21 mouse cellular contexts compared by ENCODE assay signal in the genomic region with DNA sequence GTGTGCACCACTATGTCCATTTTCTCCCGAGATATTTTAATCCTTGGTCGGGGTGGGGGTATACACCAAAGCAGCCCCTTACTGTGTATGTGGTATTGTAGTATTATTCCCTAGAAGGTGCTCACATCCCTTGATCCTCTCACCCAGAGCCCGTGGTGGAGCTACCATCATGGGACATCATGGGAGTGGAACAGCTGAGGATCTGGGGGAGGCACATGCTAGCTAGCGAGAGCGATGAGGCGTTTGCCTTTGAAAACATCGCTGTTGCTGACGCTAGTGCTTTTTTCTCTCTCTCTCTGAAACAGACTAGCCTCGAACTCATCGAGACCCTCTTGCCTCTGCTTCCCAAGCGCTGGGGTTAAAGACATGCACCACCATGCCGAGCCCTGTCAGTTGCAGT. TPM values are rescaled to one million over a fixed set of nuclear protein-coding genes. Genes with fewer than 3 reads are reported as not detected.
DNase-seq lines count a peak whose midpoint lies in the region; ATAC-seq and TF ChIP-seq lines count a peak whose summit lies in the region.
"Had no signal": no experiment of that assay in that cellular context is flagged by ENCODE, and none has a peak within 500 bp of the region (broad histone marks: within the 10 kb centered on the region; RNA-seq: fewer than 3 reads in every experiment).

No protein-coding gene starts in this region.

- H3K9ac ChIP-seq in forebrain, embryonic 16.5 days (replicated peaks; ENCODE audit: low read depth, low read length): no peak overlapping the region

- H3K4me3 ChIP-seq in forebrain, embryonic 16.5 days (replicated peaks; ENCODE audit: low read length): no peak overlapping the region
- H3K4me3 ChIP-seq in forebrain, embryonic 10.5 days: no peak overlapping the region
- no peak overlapping the region; the same call in 1 of the 2 replicates for H3K4me3 ChIP-seq in layer of hippocampus, adult 2 months
- H3K4me3 ChIP-seq: embryonic facial prominence, embryonic 10.5 days; heart, embryonic 12.5 days; megakaryocyte, embryonic 14.5 days; neural tube, embryonic 13.5 days had no signal

- no peak for ATAC-seq in forebrain, embryonic 16.5 days
- ATAC-seq: CD4-positive, CD25-positive, alpha-beta regulatory T cell, adult 4 months had no signal

- H3K27ac ChIP-seq in forebrain, embryonic 16.5 days (ENCODE audit: low read length): peak overlapping the region; percentile 82
- no peak overlapping the region for H3K27ac ChIP-seq in forebrain, embryonic 10.5 days
- H3K27ac ChIP-seq in layer of hippocampus, adult 2 months: peak overlapping the region; percentile 99
- H3K27ac ChIP-seq: embryonic facial prominence, embryonic 10.5 days had no signal

- no peak overlapping the region for H3K4me2 ChIP-seq in forebrain, embryonic 16.5 days (ENCODE audit: low read length)
- H3K4me2 ChIP-seq: heart, embryonic 12.5 days; neural tube, embryonic 13.5 days had no signal

- DNase-seq in adrenal gland, postnatal 14 days: peak; percentile 3
- no peak for DNase-seq in adrenal gland, postnatal 10 days
- DNase-seq in forebrain, embryonic 10.5 days (ENCODE audit: extremely low spot score, low spot score): no peak
- peak; percentile 38 to 65 for DNase-seq in layer of hippocampus, adult 2 months (ENCODE audit: low spot score in 2 of 2)
- DNase-seq in layer of hippocampus, adult 9-10 months (ENCODE audit: low spot score): no peak
- peak; percentile 60 to 66 for DNase-seq in right cerebral cortex, adult 2 months (ENCODE audit: low spot score in 2 of 2)
- no peak for DNase-seq in right cerebral cortex, postnatal 10 days (ENCODE audit: low spot score in 2 of 2)
- DNase-seq: thymus, adult 18-20 months had no signal

- TF ChIP-seq CTCF in layer of hippocampus, adult 2 months (conservative IDR thresholded peaks at IDR 0.05): no peak

- H3K27me3 ChIP-seq in forebrain, embryonic 16.5 days (replicated peaks; ENCODE audit: control insufficient read depth, insufficient read depth, low read length): no peaks in the 10 kb centered on the region
- H3K27me3 ChIP-seq in forebrain, embryonic 10.5 days (ENCODE audit: poor library complexity, severe bottlenecking): no peaks in the 10 kb centered on the region
- H3K27me3 ChIP-seq: heart, embryonic 12.5 days; liver, embryonic 15.5 days; neural tube, embryonic 13.5 days had no signal

- H3K36me3 ChIP-seq in forebrain, embryonic 16.5 days (ENCODE audit: control insufficient read depth, insufficient read depth): peaks cover 18% of the 10 kb centered on the region
- H3K36me3 ChIP-seq in forebrain, embryonic 10.5 days (replicated peaks): peaks cover 95% of the 10 kb centered on the region

- no peaks in the 10 kb centered on the region for H3K9me3 ChIP-seq in forebrain, embryonic 16.5 days (ENCODE audit: control insufficient read depth, low read length)
- H3K9me3 ChIP-seq in forebrain, embryonic 10.5 days: no peaks in the 10 kb centered on the region
- H3K9me3 ChIP-seq: embryonic facial prominence, embryonic 10.5 days; G1E; heart, embryonic 12.5 days; liver, embryonic 15.5 days; megakaryocyte, embryonic 14.5 days; neural tube, embryonic 13.5 days had no signal

- H3K4me1 ChIP-seq in forebrain, embryonic 16.5 days (replicated peaks; ENCODE audit: control insufficient read depth, insufficient read depth, low read length): peaks cover 25% of the 10 kb centered on the region
- H3K4me1 ChIP-seq in forebrain, embryonic 10.5 days: peaks cover 40% of the 10 kb centered on the region

- 90% methylated on average over 12 of the region's 12 CpGs for WGBS in forebrain, embryonic 16.5 days
- WGBS in forebrain, embryonic 10.5 days: 89% methylated on average over 12 of the region's 12 CpGs

RNA-seq across cellular contexts. Expression of a gene that starts 0.5 kb away (rescaled TPM):
- 1,539 and 1,562 TPM in 2 replicates for total RNA-seq in adrenal gland, postnatal 14 days (2021)
- 1,000 to 10,000 TPM; 1,543 to 1,818 TPM for total RNA-seq in adrenal gland, postnatal 10 days (2021)
- 2.4 and 2.9 TPM in 2 replicates for polyA plus RNA-seq in forebrain, embryonic 16.5 days (2015; fragmentation: Nextera tagmentation; extraction: Ambion mirVana)
- polyA plus RNA-seq in forebrain, embryonic 10.5 days (2016; fragmentation: Nextera tagmentation; extraction: Ambion mirVana): 0.38 and 0.54 TPM in 2 replicates
- 100 to 1,000 TPM; 142 to 148 TPM for total RNA-seq in layer of hippocampus, adult 2 months (2021)
- total RNA-seq: G1E had no signal
- polyA plus RNA-seq: G1E had no signal

RNA-seq across cellular contexts. Expression of a gene that starts 8.6 kb away (rescaled TPM):
- 177 and 199 TPM in 2 replicates for total RNA-seq in adrenal gland, postnatal 14 days (2021)
- 100 to 1,000 TPM; 178 to 185 TPM for total RNA-seq in adrenal gland, postnatal 10 days (2021)
- 151 and 164 TPM in 2 replicates for polyA plus RNA-seq in forebrain, embryonic 16.5 days (2015; fragmentation: Nextera tagmentation; extraction: Ambion mirVana)
- polyA plus RNA-seq in forebrain, embryonic 10.5 days (2016; fragmentation: Nextera tagmentation; extraction: Ambion mirVana): 140 and 146 TPM in 2 replicates
- 100 to 1,000 TPM; 113 to 125 TPM for total RNA-seq in layer of hippocampus, adult 2 months (2021)

RNA-seq across cellular contexts. Expression of a gene that starts 11.5 kb away (rescaled TPM):
- total RNA-seq in adrenal gland, postnatal 14 days (2021): 17.6 and 18.1 TPM in 2 replicates
- 10 to 100 TPM; 10.9 to 24.6 TPM for total RNA-seq in adrenal gland, postnatal 10 days (2021)
- not detected in 2 replicates for polyA plus RNA-seq in forebrain, embryonic 16.5 days (2015; fragmentation: Nextera tagmentation; extraction: Ambion mirVana)
- polyA plus RNA-seq in forebrain, embryonic 10.5 days (2016; fragmentation: Nextera tagmentation; extraction: Ambion mirVana): not detected in 2 replicates
- total RNA-seq in layer of hippocampus, adult 2 months (2021): 1 to 10 TPM; 3.9 to 7.1 TPM
- total RNA-seq: hindbrain, postnatal 0 days; monocyte, adult 5-6 weeks had no signal
- polyA plus RNA-seq: CD4-positive, CD25-positive, alpha-beta regulatory T cell, adult 4 months; embryonic facial prominence, embryonic 10.5 days; gonadal fat pad, adult 2 months; heart, embryonic 12.5 days; hindbrain, postnatal 0 days; limb, embryonic 11.5 days; liver, embryonic 15.5 days; neural tube, embryonic 13.5 days; stomach, embryonic 14.5 days had no signal

RNA-seq across cellular contexts. Expression of a gene that starts 14.9 kb away (rescaled TPM):
- total RNA-seq in adrenal gland, postnatal 14 days (2021): 40.0 and 57.6 TPM in 2 replicates
- total RNA-seq in adrenal gland, postnatal 10 days (2021): 10 to 100 TPM; 47.1 to 49.6 TPM
- 111 and 116 TPM in 2 replicates for polyA plus RNA-seq in forebrain, embryonic 16.5 days (2015; fragmentation: Nextera tagmentation; extraction: Ambion mirVana)
- polyA plus RNA-seq in forebrain, embryonic 10.5 days (2016; fragmentation: Nextera tagmentation; extraction: Ambion mirVana): 91.5 TPM in 2 replicates
- total RNA-seq in layer of hippocampus, adult 2 months (2021): 100 to 1,000 TPM; 118 to 123 TPM

RNA-seq across cellular contexts. Expression of a gene that starts 46.6 kb away (rescaled TPM):
- 0.70 and 0.75 TPM in 2 replicates for total RNA-seq in adrenal gland, postnatal 14 days (2021)
- total RNA-seq in adrenal gland, postnatal 10 days (2021): 1 to 10 TPM in 1 of 2 experiments, under 1 TPM in 1; 0.75 to 1.5 TPM
- 26.2 and 37.4 TPM in 2 replicates for polyA plus RNA-seq in forebrain, embryonic 16.5 days (2015; fragmentation: Nextera tagmentation; extraction: Ambion mirVana)
- polyA plus RNA-seq in forebrain, embryonic 10.5 days (2016; fragmentation: Nextera tagmentation; extraction: Ambion mirVana): 2.2 and 2.4 TPM in 2 replicates
- 10 to 100 TPM; 33.9 to 37.3 TPM for total RNA-seq in layer of hippocampus, adult 2 months (2021)
- total RNA-seq: monocyte, adult 5-6 weeks had no signal
- polyA plus RNA-seq: G1E had no signal

Comparison
In these comparisons a context has a peak if more than half of its experiments do, and no peak if none do; other contexts are left out.
1. DNase-seq: peak in adrenal gland, postnatal 14 days (single experiment), layer of hippocampus, adult 2 months (2 of 2) and right cerebral cortex, adult 2 months (2 of 2); none in adrenal gland, postnatal 10 days (single experiment), forebrain, embryonic 10.5 days (single experiment), layer of hippocampus, adult 9-10 months (single experiment) and right cerebral cortex, postnatal 10 days (0 of 2).
2. RNA of a gene that starts 0.5 kb away (total RNA-seq): 1,543 to 1,818 TPM in adrenal gland, postnatal 10 days and 1,539 to 1,562 TPM in adrenal gland, postnatal 14 days; 142 to 148 TPM in layer of hippocampus, adult 2 months; every median in the first group is over 10 times any median in the second.